Mouse (Mus musculus): Measurements from ENCODE around the gene Ptprn2.

- no peak for TF ChIP-seq CTCF (IDR thresholded peaks at IDR 0.05; ENCODE audit: borderline replicate concordance, control insufficient read depth, extremely low read depth, insufficient read depth, low read length, poor library complexity)
- TF ChIP-seq POLR2A (IDR thresholded peaks at IDR 0.05; ENCODE audit: control insufficient read depth, extremely low read depth, insufficient read depth, low read length, poor library complexity): no peak
Measured at GRCm38 (mm10) chr12:117153166-117153480, 667.6 kb downstream of the Ptprn2 start.
